Mouse (Mus musculus): ENCODE measurements around the gene 1700012B09Rik.

GRCm38 (mm10) chr9:14717689-14718331 lies 53.0 kb downstream of the 1700012B09Rik start:
- no peak for TF ChIP-seq GATA1 (IDR thresholded peaks at IDR 0.05; ENCODE audit: low read length)
- TF ChIP-seq TAL1 (IDR thresholded peaks at IDR 0.05; ENCODE audit: low read length): no peak
